Mouse (Mus musculus) central nervous system, embryonic 11.5 days (tissue): ENCODE measurements around the gene Olfr545. TPM values are rescaled to one million over a fixed set of nuclear protein-coding genes. Genes with fewer than 3 reads are reported as not detected.

ENCODE experiments used
- polyA plus RNA-seq: library from polyadenylated mRNA; depleted of rRNA; stranded (reverse); fragments of >200 nt; gene quantifications from 2 replicates; pipeline ENCODE4 v1.2.3, GENCODE M21; 2012; rRNA removed

The Olfr545 gene
- polyA plus RNA-seq = not detected in 2 replicates

GRCm38 (mm10) chr7:102499473-102499872 is at the start of gene Olfr545:
Olfr545 (minus strand) TSS chr7:102499573.

DNA sequence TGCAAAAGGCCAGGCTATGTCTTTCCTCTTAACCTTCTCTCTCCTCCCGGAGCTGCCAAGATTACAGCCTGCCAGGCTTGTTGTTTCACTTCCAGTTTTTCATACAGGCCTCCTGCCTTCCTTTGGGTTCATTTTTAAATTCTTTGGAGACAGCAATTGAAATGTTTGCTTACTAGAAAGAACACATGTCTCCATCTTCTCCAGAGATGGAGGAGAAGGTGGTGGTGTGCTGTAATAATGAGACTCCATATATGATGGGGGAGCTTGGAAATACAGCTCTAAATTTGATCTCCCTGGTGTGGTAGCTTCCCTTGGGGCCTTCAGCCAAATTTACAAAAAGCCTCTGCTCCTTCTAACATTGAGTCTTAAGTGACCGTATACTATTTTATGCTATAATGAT is 41.2 kb upstream of the Olfr545 start, which contains the start of gene Olfr548-ps1:
Gene Olfr548-ps1, plus strand, starts transcription at position 301 of the 400 bp plus-strand sequence.

DNA sequence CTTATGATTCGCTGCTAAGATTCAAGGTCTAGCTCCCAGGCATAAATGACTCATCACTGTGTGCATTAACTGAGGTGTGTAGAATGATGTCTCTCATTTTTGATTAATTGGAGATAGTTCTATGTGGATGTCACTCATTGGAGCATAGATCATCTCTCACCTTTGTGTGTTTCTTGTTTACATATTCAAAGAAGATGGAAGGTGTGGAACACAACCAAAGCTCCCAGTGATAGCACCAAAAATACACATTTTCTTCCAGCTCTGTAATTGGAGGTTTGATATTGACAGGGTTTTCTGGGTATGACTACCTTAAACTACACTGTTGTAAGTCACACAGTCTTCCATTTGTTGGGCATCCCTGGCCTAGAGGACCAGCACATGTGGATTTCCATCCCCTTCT is 35.1 kb upstream of the Olfr545 start, which contains the start of gene Olfr547:
Gene Olfr547, plus strand, starts transcription at position 301 of the 400 bp plus-strand sequence.

GRCm38 (mm10) chr7:102488161-102488560 is 11.2 kb downstream of the Olfr545 start, which contains the start of gene Olfr544:
Olfr544 (minus strand) TSS chr7:102488313.

GRCm38 (mm10) chr7:102481579-102481978 is 17.8 kb downstream of the Olfr545 start, which contains the start of gene Olfr543:
Olfr543 (minus strand) TSS chr7:102481679.

DNA sequence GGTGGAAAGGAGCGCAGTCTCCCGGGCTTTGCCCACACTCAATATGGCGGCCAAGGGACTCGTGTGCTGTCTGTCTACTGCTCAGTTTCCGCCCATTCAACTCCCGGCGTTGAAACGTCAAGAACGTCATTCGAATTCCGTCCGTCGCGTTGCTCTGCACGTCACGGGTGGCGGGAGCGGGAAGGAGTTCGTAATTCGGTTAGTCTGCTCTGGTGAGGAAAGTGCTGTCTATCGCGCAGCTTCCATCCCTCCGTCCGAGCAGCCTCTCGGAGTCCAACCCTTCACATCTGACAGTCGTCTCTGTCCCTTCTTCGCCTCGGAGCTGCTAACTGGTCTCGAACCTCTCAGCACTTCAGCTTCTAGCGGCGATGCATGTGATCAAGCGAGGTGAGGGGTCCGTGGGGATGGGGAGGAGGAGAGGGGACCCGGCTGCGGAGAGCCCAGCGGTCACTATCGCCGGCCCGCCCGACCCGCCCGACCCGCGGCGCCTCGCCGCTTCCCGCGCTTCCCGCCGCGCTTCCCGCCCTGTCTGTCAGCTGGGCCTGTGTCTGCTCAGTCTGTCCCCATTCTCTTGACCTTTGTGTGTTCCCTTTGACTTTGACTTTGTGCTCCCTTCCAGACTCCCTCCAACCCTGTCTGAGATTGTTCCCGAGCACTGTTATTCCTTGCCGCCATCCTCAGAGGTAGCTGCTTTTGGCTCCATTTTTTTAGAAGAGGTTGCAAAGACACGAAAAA is 57.5 kb downstream of the Olfr545 start, which contains the start of gene Rrm1:
Gene Rrm1, plus strand, starts transcription at position 39 of the 735 bp plus-strand sequence.

Other genes starting within 250 kb of the Olfr545 start
- gene Rhog, start 243.5 kb downstream of the Olfr545 start, polyA plus RNA-seq = 16.4 and 28.8 TPM in 2 replicates
- gene Stim1, start 231.8 kb downstream of the Olfr545 start, polyA plus RNA-seq = 14.3 and 21.1 TPM in 2 replicates
- 159 and 361 TPM in 2 replicates for gene Rrm1, start 57.9 kb downstream of the Olfr545 start, polyA plus RNA-seq
- not detected in 2 replicates for gene Olfr543, start 17.9 kb downstream of the Olfr545 start, polyA plus RNA-seq
- not detected in 2 replicates for gene Olfr544, start 11.3 kb downstream of the Olfr545 start, polyA plus RNA-seq
- gene Olfr547, start 35.2 kb upstream of the Olfr545 start, polyA plus RNA-seq = not detected in 2 replicates
- 0.01 TPM in 1 of 2 replicates, not detected in the other for gene Olfr548-ps1, start 41.3 kb upstream of the Olfr545 start, polyA plus RNA-seq
- gene Olfr549, start 50.3 kb upstream of the Olfr545 start, polyA plus RNA-seq = not detected in 2 replicates
- 4.2 and 5.1 TPM in 2 replicates for gene Trim21, start 65.9 kb upstream of the Olfr545 start, polyA plus RNA-seq
- gene Olfr550, start 71.9 kb upstream of the Olfr545 start, polyA plus RNA-seq = not detected in 2 replicates
- gene Olfr551, start 92.3 kb upstream of the Olfr545 start, polyA plus RNA-seq = not detected in 2 replicates
- not detected in 2 replicates for gene Olfr552, start 98.2 kb upstream of the Olfr545 start, polyA plus RNA-seq
- gene Olfr553, start 118.6 kb upstream of the Olfr545 start, polyA plus RNA-seq = not detected in 2 replicates
- not detected in 2 replicates for gene Olfr554, start 138.9 kb upstream of the Olfr545 start, polyA plus RNA-seq
- gene Olfr555, start 159.2 kb upstream of the Olfr545 start, polyA plus RNA-seq = not detected in 2 replicates
- not detected in 2 replicates for gene Olfr556, start 165.3 kb upstream of the Olfr545 start, polyA plus RNA-seq
- 20.2 and 24.8 TPM in 2 replicates for gene Trim68, start 187.8 kb upstream of the Olfr545 start, polyA plus RNA-seq
- 0.06 TPM in 1 of 2 replicates, not detected in the other for gene Olfr557, start 196.3 kb upstream of the Olfr545 start, polyA plus RNA-seq
- 0.04 and 0.21 TPM in 2 replicates for gene Olfr558, start 202.6 kb upstream of the Olfr545 start, polyA plus RNA-seq
- not detected in 2 replicates for gene Olfr33, start 219.5 kb upstream of the Olfr545 start, polyA plus RNA-seq
- not detected in 2 replicates for gene Olfr559, start 227.9 kb upstream of the Olfr545 start, polyA plus RNA-seq